Mouse (Mus musculus) NIH3T3 (cell line): ENCODE data around the gene Ipmk.
"Not testable (repeated sequence)": the region's sequence is repeated elsewhere in the genome, so short reads cannot be mapped to it uniquely, and the experiment has no call there.

Experiments used
- DNase-seq: peaks from one replicate; pipeline ENCODE4 v3.0.0-alpha.2; 2012; ENCODE audit warnings: low read depth

Ipmk gene

GRCm38 (mm10) chr10:71426740-71427139 lies 79.2 kb downstream of the Ipmk start:
- no peak for DNase-seq

DNA sequence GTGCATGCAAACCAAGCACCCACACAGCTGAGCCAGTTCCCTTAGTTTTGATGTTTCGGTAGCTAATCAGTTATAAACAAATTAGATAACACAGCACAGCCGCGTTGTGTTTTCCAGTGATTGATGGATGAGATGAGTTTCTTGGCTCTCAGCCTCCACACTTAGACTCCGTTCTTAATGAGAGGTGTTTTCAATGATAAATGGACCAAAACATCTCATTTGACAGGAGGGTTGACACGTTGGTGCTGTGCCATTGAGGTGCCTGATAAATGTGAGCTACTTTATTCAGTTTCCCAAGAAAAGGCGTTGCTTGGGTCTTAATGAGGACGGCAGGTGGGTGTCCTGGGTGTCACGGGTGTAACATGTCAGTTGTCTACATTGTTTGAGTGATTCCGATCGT lies 79.8 kb downstream of the Ipmk start:
- DNase-seq = no peak

- no peak for DNase-seq
Observed at GRCm38 (mm10) chr10:71428246-71428864, 80.8 kb downstream of the Ipmk start.

GRCm38 (mm10) chr10:71430661-71431060 lies 83.1 kb downstream of the Ipmk start:
- DNase-seq = no peak

DNA sequence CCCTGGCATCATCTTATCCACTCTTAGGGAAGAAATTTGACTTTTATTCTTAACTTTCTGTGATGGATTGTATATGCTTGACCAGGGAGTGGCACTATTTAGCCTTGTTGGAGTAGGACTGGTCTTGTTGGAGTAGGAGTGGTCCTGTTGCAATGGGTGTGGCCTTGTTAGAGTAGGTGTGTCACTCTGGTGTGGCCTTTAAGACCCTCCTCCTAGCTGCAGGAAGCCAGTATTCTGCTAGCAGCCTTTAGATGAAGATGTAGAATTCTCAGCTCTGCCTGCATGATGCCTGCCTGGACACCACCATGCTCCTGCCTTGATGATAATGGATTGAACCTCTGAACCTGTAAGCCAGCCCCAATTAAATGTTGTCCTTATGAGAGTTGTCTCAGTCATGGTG lies 95.5 kb downstream of the Ipmk start:
- no peak for DNase-seq

DNA sequence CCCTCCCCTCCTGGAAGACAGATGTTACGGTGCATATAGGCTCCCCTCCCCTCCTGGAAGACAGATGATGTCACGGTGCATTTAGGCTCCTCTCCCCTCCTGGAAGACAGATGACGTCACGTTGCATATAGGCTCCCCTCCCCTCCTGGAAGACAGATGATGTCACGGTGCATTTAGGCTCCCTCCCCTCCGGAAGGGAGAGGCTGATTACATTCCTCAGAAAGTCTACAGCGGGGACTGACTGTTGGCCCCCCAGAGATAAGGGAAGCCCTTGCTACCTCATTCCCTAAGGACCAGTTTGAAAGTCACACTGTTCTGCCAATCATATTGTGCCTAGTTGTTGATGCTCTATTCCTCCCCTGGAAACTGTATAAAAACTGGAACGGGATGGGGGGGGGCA lies 100.1 kb downstream of the Ipmk start:
- DNase-seq = no peak

- DNase-seq = no peak
Observed at GRCm38 (mm10) chr10:71448284-71448683, 100.7 kb downstream of the Ipmk start.

- DNase-seq = peak; percentile 6
Observed at GRCm38 (mm10) chr10:71455355-71455754, 107.8 kb downstream of the Ipmk start.

DNA sequence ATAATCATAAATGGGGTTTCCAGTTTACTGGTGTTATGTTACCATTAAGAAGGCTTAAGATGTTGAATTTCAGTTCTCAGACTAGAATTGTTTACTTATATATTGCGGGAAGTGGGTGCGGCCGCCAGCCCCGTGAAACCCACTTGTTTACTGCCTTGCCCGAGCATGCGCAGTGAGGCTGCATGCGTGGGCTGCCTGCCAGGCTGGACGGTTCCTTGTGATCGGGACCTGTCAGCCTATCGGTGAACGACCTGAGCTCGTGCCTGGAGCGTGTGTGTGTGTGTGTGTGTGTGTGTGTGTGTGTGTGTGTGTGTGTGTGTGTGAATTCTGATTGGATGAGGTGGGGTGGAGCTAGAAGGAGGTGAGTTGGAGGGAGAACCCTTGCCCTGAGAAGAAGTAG lies 114.8 kb downstream of the Ipmk start:
- not testable (repeated sequence) for DNase-seq

DNA sequence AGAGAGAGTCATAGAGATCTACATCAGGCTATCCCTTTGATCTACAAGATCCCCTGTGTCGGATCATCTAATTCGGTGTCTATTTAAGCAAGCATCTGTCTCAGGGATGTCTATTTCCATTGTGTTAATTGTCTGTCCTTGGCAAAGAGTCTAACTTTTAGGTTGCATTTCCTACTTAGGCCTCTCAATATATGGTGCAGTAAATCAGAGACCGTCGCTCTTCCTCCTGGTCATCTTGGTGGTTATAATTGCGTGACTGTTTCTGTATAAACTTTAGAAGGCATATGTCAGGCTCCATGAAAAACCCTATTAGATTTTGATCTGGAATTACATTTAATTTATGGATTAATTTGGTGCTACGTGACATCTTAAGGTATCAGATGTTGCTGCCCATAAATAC lies 116.9 kb downstream of the Ipmk start:
- DNase-seq = no peak

GRCm38 (mm10) chr10:71468315-71468714 lies 120.8 kb downstream of the Ipmk start:
- no peak for DNase-seq

DNA sequence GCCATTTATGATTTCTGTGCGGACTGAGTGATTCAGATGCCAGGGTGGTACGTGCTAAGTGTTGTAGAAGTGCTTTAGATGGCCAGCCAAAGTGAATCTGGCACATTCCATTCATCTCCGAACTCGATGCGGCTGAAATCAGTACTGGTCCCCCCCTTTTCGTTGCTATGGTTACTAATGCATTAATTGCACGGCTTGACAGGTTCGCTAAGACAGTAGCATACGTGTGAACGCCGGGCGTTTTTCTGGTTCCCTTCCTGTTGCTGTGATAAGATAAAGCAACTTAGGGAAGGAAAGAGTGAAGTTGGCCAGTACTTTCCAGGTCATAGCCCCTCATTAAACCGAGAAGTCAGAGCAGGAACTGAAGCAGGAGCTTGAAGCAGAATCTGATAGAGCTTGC lies 122.2 kb downstream of the Ipmk start:
- DNase-seq = no peak

GRCm38 (mm10) chr10:71472033-71472432 lies 124.5 kb downstream of the Ipmk start:
- no peak for DNase-seq

- no peak for DNase-seq
Observed at GRCm38 (mm10) chr10:71473590-71473989, 126.0 kb downstream of the Ipmk start.

GRCm38 (mm10) chr10:71476471-71477080 lies 129.0 kb downstream of the Ipmk start:
- no peak for DNase-seq

DNA sequence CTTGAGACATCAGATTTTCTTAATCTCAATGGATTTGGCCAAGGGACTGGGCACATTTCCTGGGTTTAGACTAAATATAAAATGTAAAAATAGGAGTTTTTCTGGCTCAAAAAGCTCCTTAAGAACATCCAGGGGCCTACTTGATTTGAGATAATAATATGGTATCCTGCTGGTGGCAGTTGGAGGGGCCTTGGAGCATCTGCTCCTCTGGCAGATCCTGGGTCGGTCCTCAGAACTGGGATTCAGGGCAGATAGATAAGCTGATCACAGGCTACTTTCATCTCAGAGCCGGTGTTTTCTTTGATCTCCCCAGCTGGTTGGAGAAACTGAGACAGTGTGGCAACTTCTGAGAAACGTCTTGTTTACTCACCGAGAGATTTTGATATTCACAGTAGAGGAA lies 129.6 kb downstream of the Ipmk start:
- no peak for DNase-seq

DNA sequence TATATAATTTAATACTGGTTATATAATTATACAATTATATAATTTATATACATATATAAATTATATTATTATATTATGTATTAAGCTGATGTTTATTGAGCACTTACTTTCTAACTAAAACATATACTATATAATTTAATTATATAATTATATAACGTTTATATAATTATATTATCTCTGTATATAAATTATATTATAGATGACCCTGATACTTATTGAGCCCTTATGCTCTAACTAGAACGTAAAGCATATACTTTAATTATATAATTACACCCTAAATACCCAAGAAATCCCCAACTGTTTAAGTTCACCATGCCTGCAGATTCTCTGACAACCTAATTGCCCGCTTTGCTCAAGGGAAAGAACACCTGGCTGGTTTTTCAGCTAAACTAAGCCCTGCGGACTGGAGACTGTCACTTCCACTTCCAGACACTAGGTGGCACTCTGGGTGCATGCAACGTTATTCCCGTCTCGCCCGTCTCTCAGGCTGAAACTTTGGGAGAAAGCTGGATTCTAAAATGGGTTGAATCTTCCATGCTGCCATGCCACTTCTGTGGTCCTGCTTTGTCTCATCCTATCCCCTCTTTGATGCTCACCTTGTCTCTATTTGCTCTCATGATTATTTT lies 132.2 kb downstream of the Ipmk start:
- peak; percentile 86 for DNase-seq
